Mouse (Mus musculus): ENCODE results near the gene Gm19410.

Gm19410 gene

GRCm38 (mm10) chr8:35765499-35766193 lies at the start of gene Gm19410:
Gene Gm19410, plus strand, starts transcription at chr8:35765790.
- DNase-seq, result peak; percentile 11 to 42

- DNase-seq, result no peak
These were observed 34.8 kb upstream of the Gm19410 start for GRCm38 (mm10) chr8:35730776-35731175.

- peak; percentile 7 to 15 for DNase-seq
These were observed 30.2 kb upstream of the Gm19410 start for GRCm38 (mm10) chr8:35735438-35735837.

- DNase-seq, result no peak
These were observed 9.4 kb upstream of the Gm19410 start for GRCm38 (mm10) chr8:35756202-35756601.

- DNase-seq, result no peak
These were observed 570 bp upstream of the Gm19410 start for GRCm38 (mm10) chr8:35765020-35765419.

GRCm38 (mm10) chr8:35773508-35773907 lies 7.9 kb downstream of the Gm19410 start:
- DNase-seq, result no peak

Data from kidney, postnatal 36 days (tissue).